Mouse (Mus musculus) small intestine, adult 2 months (tissue): ENCODE results near the gene Acaca.

Experiments used
- CTCF ChIP-seq: fragments of 200-500 bp; IDR thresholded peaks from 2 replicates; pipeline ENCODE4 v1.5.1; 2012; ENCODE audit warnings: low read depth, mild to moderate bottlenecking, control low read depth, inconsistent platforms, low read length, moderate library complexity, mixed read lengths; ENCODE audit not compliant: insufficient replicate concordance, insufficient read length; ENCODE audit errors: extremely low read depth
- POLR2A ChIP-seq: fragments of 200-500 bp; IDR thresholded peaks from 2 replicates; pipeline ENCODE4 v1.6.1; 2012; ENCODE audit warnings: low read depth, mild to moderate bottlenecking, control low read depth, inconsistent platforms, low read length, moderate library complexity

DNA sequence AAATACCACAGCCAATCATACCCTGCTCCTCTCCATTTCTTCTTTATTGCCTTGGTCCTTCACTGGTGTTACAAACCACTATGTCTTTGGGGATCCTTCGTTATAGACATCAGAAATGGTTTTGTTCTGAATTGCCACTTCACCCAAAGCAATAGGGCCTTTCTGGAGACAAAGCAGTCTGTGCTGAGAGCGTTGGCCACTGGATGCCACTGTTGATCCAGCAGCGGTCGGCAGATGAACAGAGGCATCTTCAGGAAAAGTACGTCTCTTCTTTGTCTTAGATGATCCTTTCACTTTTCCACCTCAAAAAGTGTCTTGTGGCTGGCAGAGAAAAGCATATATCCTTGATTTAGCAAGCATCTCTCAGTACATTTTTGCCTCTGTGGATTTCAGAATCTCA is 151.8 kb downstream of the Acaca start:
- TF ChIP-seq CTCF (no peak), POLR2A (no peak)
